Mouse (Mus musculus): ENCODE data around the gene Tinagl1. TPM values are rescaled to one million over a fixed set of nuclear protein-coding genes. Genes with fewer than 3 reads are reported as not detected.

Gene Tinagl1
- polyA plus RNA-seq, 1 experiment from 2014 or later: 5.1 TPM

DNA sequence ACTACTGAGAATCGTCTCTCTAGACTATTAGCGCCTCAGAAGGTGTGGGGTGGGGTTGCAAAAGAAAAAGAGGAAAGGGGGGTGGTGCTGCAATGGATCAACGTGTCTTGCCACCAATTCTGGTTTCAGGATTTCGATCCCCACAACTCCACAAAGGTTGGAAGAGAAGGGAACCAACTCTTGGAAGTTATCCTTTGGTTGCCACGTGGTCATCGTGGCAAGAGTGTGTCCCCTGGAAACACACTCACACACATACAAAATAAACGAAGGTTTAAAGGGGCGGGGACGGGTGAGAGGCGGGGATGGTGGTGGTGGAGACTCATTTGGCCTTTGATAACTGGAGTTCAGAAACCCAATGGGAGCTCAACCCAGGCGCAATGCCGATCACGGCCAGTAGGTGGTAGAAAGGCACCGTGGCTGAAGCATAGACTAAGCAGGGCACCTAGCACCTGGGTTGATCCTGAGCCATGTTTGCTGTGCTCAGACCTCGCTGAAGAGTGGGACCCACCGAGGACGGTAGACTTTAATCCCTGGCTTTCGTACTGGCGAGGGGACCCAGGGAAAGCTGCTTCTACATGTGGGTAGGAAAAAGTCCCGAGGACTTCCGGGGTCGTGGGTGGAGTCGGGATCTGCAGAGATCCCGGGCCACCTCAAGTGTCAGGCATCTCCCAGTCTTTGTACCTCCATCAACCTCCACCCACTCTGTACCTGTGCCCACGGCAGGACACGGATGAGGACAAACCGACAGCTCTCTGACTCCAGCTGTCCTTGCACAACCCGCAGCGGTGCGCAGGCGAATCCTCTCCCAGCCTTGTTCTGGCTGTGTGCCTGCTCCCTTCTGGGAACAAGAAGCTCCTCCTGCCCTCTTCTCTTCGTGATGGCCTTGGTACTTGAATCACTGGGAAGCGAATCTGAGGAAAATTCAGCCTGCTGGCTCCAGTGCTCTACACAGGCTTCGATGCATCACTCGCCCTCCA is 24.1 kb upstream of the Tinagl1 start:
- 18% methylated on average over 35 of the region's 35 CpGs for WGBS
- peak; percentile 72; the same call in 1 of the 2 replicates for ATAC-seq (ENCODE audit: low FRiP score)

DNA sequence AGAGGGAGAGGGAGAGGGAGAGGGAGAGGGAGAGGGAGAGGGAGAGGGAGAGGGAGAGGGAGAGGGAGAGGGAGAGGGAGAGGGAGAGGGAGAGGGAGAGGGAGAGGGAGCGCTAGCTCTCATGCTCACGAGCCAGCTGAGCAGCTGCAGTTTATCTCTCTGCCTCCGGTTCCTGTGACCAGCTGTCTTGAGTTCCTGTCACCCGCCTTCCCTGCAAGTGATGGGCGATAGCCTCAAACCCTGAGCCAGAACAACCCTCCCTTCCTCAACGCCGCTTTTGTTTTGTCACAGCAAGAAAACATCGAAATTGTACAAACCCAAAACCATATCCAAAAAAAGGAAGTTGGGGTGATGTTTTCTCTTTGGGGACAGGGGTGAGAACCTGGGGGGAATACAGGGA is 21.6 kb upstream of the Tinagl1 start:
- 80% methylated on average over 8 of the region's 8 CpGs for WGBS
- DNase-seq (ENCODE audit: low spot score, missing footprints) (no peak), ATAC-seq (ENCODE audit: low FRiP score) (no peak)
- no peaks in the 10 kb centered on the region for H3K4me1 ChIP-seq (ENCODE audit: control insufficient read depth, insufficient read depth, low read length)
- H3K36me3 ChIP-seq (ENCODE audit: control insufficient read depth, insufficient read depth, low read length): no peaks in the 10 kb centered on the region
- H3K9me3 ChIP-seq (ENCODE audit: control insufficient read depth, low read length): no peaks in the 10 kb centered on the region
- H3K9ac ChIP-seq (ENCODE audit: low read length): no peak overlapping the region
- no peaks in the 10 kb centered on the region for H3K27me3 ChIP-seq (ENCODE audit: control insufficient read depth, insufficient read depth, low read length)
- H3K4me2 ChIP-seq: no peak overlapping the region
- no peak overlapping the region for H3K4me3 ChIP-seq (ENCODE audit: low read depth, low read length)
- H3K27ac ChIP-seq (ENCODE audit: low read depth, low read length): no peak overlapping the region

More for the DNA sequence above, 24.1 kb upstream of the Tinagl1 start:
- peak overlapping the region; percentile 6 for H3K9ac ChIP-seq (ENCODE audit: low read length)
- H3K27me3 ChIP-seq (ENCODE audit: control insufficient read depth, insufficient read depth, low read length): no peaks in the 10 kb centered on the region
- DNase-seq (ENCODE audit: low spot score, missing footprints): peak; percentile 99
- H3K9me3 ChIP-seq (ENCODE audit: control insufficient read depth, low read length): no peaks in the 10 kb centered on the region
- H3K4me3 ChIP-seq (ENCODE audit: low read depth, low read length): peak overlapping the region; percentile 24; the same call in 1 of the 2 replicates
- peak overlapping the region; percentile 32 for H3K4me2 ChIP-seq
- H3K27ac ChIP-seq (ENCODE audit: low read depth, low read length): no peak overlapping the region
- H3K36me3 ChIP-seq (ENCODE audit: control insufficient read depth, insufficient read depth, low read length): no peaks in the 10 kb centered on the region
- no peaks in the 10 kb centered on the region for H3K4me1 ChIP-seq (ENCODE audit: control insufficient read depth, insufficient read depth, low read length)

DNA sequence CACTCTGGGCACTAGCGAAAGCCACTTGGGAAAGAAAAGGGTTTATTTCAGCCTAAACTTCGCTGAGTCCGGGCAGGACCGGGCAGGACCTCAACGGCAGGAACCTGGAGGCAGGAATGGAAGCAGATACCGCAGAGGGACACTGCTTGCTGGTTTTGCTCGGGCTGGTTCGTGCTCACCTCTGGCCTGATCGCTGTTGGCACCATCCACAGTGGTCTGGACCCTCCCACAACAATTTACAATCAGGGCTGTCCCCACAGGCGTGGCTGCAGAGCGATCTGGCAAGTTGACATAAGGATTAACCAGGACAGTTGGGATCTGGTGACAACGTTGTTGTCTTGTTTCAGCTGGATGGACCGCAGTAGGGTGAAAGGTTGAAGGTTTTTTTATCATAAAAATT is 21.0 kb upstream of the Tinagl1 start:
- no peaks in the 10 kb centered on the region for H3K36me3 ChIP-seq (ENCODE audit: control insufficient read depth, insufficient read depth, low read length)
- H3K27me3 ChIP-seq (ENCODE audit: control insufficient read depth, insufficient read depth, low read length): no peaks in the 10 kb centered on the region
- H3K9me3 ChIP-seq (ENCODE audit: control insufficient read depth, low read length): no peaks in the 10 kb centered on the region
- no peak overlapping the region for H3K4me3 ChIP-seq (ENCODE audit: low read depth, low read length)
- no peak overlapping the region for H3K4me2 ChIP-seq
- no peak for DNase-seq (ENCODE audit: low spot score, missing footprints)
- ATAC-seq (ENCODE audit: low FRiP score): no peak
- H3K27ac ChIP-seq (ENCODE audit: low read depth, low read length): no peak overlapping the region
- no peak overlapping the region for H3K9ac ChIP-seq (ENCODE audit: low read length)
- WGBS: 74% methylated on average over 13 of the region's 13 CpGs
- H3K4me1 ChIP-seq (ENCODE audit: control insufficient read depth, insufficient read depth, low read length): no peaks in the 10 kb centered on the region

DNA sequence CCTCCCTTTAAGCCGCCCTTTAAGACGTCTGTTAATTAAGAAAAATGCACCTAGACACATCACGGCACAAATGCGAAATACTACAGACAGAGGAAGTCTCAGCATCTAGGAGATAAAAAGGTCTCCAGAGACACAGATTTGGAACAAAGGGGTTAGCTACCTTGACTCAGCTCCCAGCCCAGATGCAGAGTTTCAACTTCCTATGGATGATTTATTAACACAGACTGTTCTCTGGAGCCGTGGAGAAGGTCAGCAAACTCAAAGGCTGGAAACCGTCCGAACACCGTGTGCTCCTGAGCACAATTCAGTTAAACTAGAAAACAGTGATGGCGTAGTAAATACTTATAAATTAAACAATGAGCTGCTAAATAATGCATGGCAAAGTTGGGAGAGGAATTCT is 17.3 kb upstream of the Tinagl1 start:
- H3K4me1 ChIP-seq (ENCODE audit: control insufficient read depth, insufficient read depth, low read length): no peaks in the 10 kb centered on the region
- ATAC-seq (ENCODE audit: low FRiP score) (no peak), DNase-seq (ENCODE audit: low spot score, missing footprints) (no peak)
- no peaks in the 10 kb centered on the region for H3K36me3 ChIP-seq (ENCODE audit: control insufficient read depth, insufficient read depth, low read length)
- WGBS: 73% methylated on average over 9 of the region's 9 CpGs
- H3K27ac ChIP-seq (ENCODE audit: low read depth, low read length): no peak overlapping the region
- no peaks in the 10 kb centered on the region for H3K27me3 ChIP-seq (ENCODE audit: control insufficient read depth, insufficient read depth, low read length)
- H3K9me3 ChIP-seq (ENCODE audit: control insufficient read depth, low read length): no peaks in the 10 kb centered on the region
- no peak overlapping the region for H3K4me2 ChIP-seq
- H3K4me3 ChIP-seq (ENCODE audit: low read depth, low read length): no peak overlapping the region
- no peak overlapping the region for H3K9ac ChIP-seq (ENCODE audit: low read length)

DNA sequence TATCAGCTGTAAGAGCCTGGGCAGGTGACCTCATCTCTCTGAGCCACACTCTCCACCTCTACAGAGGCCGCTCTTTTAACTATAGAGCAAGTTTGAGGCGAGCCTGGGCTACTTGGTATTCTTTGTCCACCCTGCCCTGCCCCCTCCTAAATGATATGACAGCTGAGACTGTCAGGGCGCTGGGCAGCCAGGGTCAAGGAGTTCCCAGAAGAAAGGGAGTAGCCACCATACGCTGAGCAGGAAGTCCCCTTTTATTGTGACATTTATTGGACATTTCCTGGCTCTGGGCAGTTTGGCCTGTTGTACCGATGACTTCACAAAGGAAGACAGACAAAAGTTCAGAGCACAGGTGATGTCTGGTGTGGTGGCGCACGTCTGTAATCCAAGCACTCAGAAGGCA is 14.7 kb upstream of the Tinagl1 start:
- H3K27me3 ChIP-seq (ENCODE audit: control insufficient read depth, insufficient read depth, low read length): no peaks in the 10 kb centered on the region
- H3K9me3 ChIP-seq (ENCODE audit: control insufficient read depth, low read length): no peaks in the 10 kb centered on the region
- no peak overlapping the region for H3K9ac ChIP-seq (ENCODE audit: low read length)
- WGBS: 75% methylated on average over 7 of the region's 7 CpGs
- no peak overlapping the region for H3K4me2 ChIP-seq
- no peaks in the 10 kb centered on the region for H3K36me3 ChIP-seq (ENCODE audit: control insufficient read depth, insufficient read depth, low read length)
- no peak for DNase-seq (ENCODE audit: low spot score, missing footprints)
- H3K27ac ChIP-seq (ENCODE audit: low read depth, low read length): no peak overlapping the region
- no peaks in the 10 kb centered on the region for H3K4me1 ChIP-seq (ENCODE audit: control insufficient read depth, insufficient read depth, low read length)
- ATAC-seq (ENCODE audit: low FRiP score): no peak
- no peak overlapping the region for H3K4me3 ChIP-seq (ENCODE audit: low read depth, low read length)

DNA sequence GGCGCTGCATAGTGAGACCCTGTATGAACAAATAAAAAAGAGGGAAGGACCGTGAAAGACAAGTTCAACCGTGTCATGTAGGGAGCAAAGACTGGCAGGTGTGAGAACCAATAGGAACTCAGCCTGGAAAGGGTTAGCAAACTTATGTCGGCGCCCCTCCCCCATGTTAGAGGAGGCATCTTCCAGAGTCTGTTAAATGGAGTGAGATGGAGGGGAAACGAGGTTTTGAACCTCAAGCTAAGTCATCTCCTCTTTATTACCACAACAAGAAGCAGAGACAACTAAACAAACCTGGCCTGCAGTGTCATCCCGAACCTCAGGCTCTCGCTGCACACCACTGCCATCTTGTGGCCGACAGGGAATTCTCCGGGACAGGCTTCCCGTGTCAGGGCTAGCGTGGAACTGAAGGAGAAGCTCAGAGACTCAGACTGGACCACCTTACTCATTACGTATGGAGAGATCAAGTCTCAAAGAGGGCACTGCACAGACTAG is 13.9 kb upstream of the Tinagl1 start:
- peak overlapping the region; percentile 5; the same call in 1 of the 2 replicates for H3K9ac ChIP-seq (ENCODE audit: low read length)
- H3K4me2 ChIP-seq: peak overlapping the region; percentile 35
- H3K4me1 ChIP-seq (ENCODE audit: control insufficient read depth, insufficient read depth, low read length): no peaks in the 10 kb centered on the region
- no peak overlapping the region for H3K27ac ChIP-seq (ENCODE audit: low read depth, low read length)
- H3K4me3 ChIP-seq (ENCODE audit: low read depth, low read length): peak overlapping the region; percentile 9; the same call in 1 of the 2 replicates
- H3K27me3 ChIP-seq (ENCODE audit: control insufficient read depth, insufficient read depth, low read length): no peaks in the 10 kb centered on the region
- peak; percentile 97 for DNase-seq (ENCODE audit: low spot score, missing footprints)
- no peaks in the 10 kb centered on the region for H3K9me3 ChIP-seq (ENCODE audit: control insufficient read depth, low read length)
- H3K36me3 ChIP-seq (ENCODE audit: control insufficient read depth, insufficient read depth, low read length): no peaks in the 10 kb centered on the region
- 5% methylated on average over 13 of the region's 13 CpGs for WGBS
- peak; percentile 70 for ATAC-seq (ENCODE audit: low FRiP score)

DNA sequence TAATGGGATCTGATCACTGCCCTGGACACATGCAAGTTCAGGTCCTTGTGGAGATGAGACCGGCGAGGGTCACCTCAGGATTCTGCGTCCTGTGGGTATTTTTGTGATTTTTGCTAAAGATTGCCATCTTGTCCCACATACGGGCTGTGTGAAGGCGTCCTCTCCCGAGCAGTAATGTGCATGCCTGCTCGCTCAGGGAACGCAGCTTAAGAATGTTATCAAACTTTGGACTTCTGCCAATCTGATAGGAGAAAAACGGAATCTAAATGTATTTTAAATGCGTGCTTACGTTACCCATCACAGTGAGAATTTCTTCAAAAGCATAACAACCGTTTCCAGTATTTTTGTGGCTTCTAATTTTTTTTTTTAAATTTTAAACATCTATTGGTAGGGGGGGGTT is 12.0 kb upstream of the Tinagl1 start:
- Histone ChIP-seq H3K9me3 (ENCODE audit: control insufficient read depth, low read length) (no peaks in the 10 kb centered on the region), H3K36me3 (ENCODE audit: control insufficient read depth, insufficient read depth, low read length) (no peaks in the 10 kb centered on the region), H3K9ac (ENCODE audit: low read length) (no peak overlapping the region), H3K4me3 (ENCODE audit: low read depth, low read length) (no peak overlapping the region), H3K4me1 (ENCODE audit: control insufficient read depth, insufficient read depth, low read length) (no peaks in the 10 kb centered on the region), H3K27ac (ENCODE audit: low read depth, low read length) (no peak overlapping the region), H3K27me3 (ENCODE audit: control insufficient read depth, insufficient read depth, low read length) (no peaks in the 10 kb centered on the region), H3K4me2 (no peak overlapping the region)
- ATAC-seq (ENCODE audit: low FRiP score): no peak
- 91% methylated on average over 12 of the region's 12 CpGs for WGBS
- DNase-seq (ENCODE audit: low spot score, missing footprints): no peak

DNA sequence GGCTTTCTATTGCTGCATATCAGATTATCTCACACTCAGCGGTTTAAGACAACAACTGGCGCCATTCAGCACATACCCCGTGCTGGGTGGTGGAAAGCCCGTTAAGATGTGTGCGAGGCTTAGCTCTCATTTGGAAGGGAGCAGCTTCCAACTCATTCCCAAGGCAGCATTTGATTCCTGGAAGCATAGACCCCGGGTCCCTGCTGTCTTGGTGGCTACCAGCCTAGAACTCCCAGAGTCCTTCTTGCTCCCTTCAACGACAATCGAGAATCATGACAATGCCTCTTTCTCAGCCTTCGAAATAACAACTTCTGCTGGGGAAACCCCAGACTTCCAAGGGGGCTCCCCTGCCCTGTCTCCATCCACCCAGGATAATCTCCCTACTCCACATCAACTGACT is 11.5 kb upstream of the Tinagl1 start:
- Histone ChIP-seq H3K36me3 (ENCODE audit: control insufficient read depth, insufficient read depth, low read length) (no peaks in the 10 kb centered on the region), H3K4me1 (ENCODE audit: control insufficient read depth, insufficient read depth, low read length) (no peaks in the 10 kb centered on the region), H3K27me3 (ENCODE audit: control insufficient read depth, insufficient read depth, low read length) (no peaks in the 10 kb centered on the region), H3K4me3 (ENCODE audit: low read depth, low read length) (no peak overlapping the region), H3K27ac (ENCODE audit: low read depth, low read length) (no peak overlapping the region), H3K9me3 (ENCODE audit: control insufficient read depth, low read length) (no peaks in the 10 kb centered on the region), H3K4me2 (no peak overlapping the region), H3K9ac (ENCODE audit: low read length) (no peak overlapping the region)
- DNase-seq (ENCODE audit: low spot score, missing footprints) (no peak), ATAC-seq (ENCODE audit: low FRiP score) (no peak)
- WGBS: 79% methylated on average over 9 of the region's 9 CpGs

DNA sequence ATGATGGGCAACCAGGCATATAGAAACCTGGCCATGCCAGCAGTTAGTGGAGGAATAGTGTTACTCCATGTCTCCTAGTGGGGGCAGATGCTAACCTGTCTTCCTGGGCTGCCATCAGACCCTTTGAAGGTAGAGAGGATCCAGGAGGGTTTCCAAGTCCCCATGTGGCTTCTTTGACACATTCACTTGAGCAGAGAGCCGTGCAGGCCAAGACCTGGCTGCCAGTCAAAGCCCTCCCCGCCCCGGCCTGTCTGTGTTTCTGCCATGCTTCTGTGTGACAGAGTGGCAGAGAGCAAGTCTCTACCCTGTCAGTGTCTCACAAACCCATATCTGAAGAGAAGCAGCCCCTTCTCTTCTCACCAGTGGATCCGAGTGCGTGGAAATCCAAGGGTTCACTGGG is 9.0 kb upstream of the Tinagl1 start:
- Histone ChIP-seq H3K4me1 (ENCODE audit: control insufficient read depth, insufficient read depth, low read length) (no peaks in the 10 kb centered on the region), H3K9me3 (ENCODE audit: control insufficient read depth, low read length) (no peaks in the 10 kb centered on the region), H3K9ac (ENCODE audit: low read length) (no peak overlapping the region), H3K36me3 (ENCODE audit: control insufficient read depth, insufficient read depth, low read length) (no peaks in the 10 kb centered on the region), H3K4me2 (no peak overlapping the region), H3K27ac (ENCODE audit: low read depth, low read length) (no peak overlapping the region), H3K27me3 (ENCODE audit: control insufficient read depth, insufficient read depth, low read length) (no peaks in the 10 kb centered on the region), H3K4me3 (ENCODE audit: low read depth, low read length) (no peak overlapping the region)
- DNase-seq (ENCODE audit: low spot score, missing footprints) (no peak), ATAC-seq (ENCODE audit: low FRiP score) (no peak)
- WGBS: 97% methylated on average over 5 of the region's 5 CpGs
